Mouse (Mus musculus): ENCODE measurements around the gene Fcgrt. TPM values are rescaled to one million over a fixed set of nuclear protein-coding genes. Genes with fewer than 3 reads are reported as not detected.

Gene Fcgrt
- total RNA-seq, 2 experiments from 2014 or later: 33.6 to 38.5 TPM

GRCm38 (mm10) chr7:45086084-45086483 is 17.6 kb downstream of the Fcgrt start:
- no peak for DNase-seq
- Histone ChIP-seq H3K4me3 (no peak overlapping the region), H3K27ac (no peak overlapping the region)
- peak; percentile 9; the same call in 1 of the 2 replicates for TF ChIP-seq CTCF (IDR thresholded peaks at IDR 0.05)
- intact Hi-C loops (cut with DNase I): no loop called here

- intact Hi-C loops (cut with DNase I): loop anchor here (2.0 to 5.0 kb wide), 2 partner anchors 19 to 39 kb away; partner anchors contain the start of genes Fcgrt and Rps11
- TF ChIP-seq CTCF (IDR thresholded peaks at IDR 0.05): no peak
- H3K27ac ChIP-seq: peak overlapping the region; percentile 85
- DNase-seq: no peak
- H3K4me3 ChIP-seq: peak overlapping the region; percentile 10
Measured at GRCm38 (mm10) chr7:45083300-45083890, 20.3 kb downstream of the Fcgrt start.

- Histone ChIP-seq H3K4me3 (peak overlapping the region; percentile 50), H3K27ac (peak overlapping the region; percentile 85)
- TF ChIP-seq CTCF (IDR thresholded peaks at IDR 0.05): no peak
- DNase-seq: peak; percentile 76
- intact Hi-C loops (cut with DNase I): loop anchor here (2.0 to 5.0 kb wide), 2 partner anchors 20 to 40 kb away; partner anchors contain the start of genes Fcgrt and Rps11
Measured at GRCm38 (mm10) chr7:45082401-45083299, 21.0 kb downstream of the Fcgrt start.

GRCm38 (mm10) chr7:45081016-45081415 is 22.6 kb downstream of the Fcgrt start:
- TF ChIP-seq CTCF (IDR thresholded peaks at IDR 0.05): no peak
- no peak overlapping the region for H3K4me3 ChIP-seq
- H3K27ac ChIP-seq: peak overlapping the region; percentile 85
- DNase-seq: no peak
- intact Hi-C loops (cut with DNase I): loop anchor here (5.0 kb wide), 1 partner anchor 41 kb away; the partner anchor contains the start of gene Rps11

GRCm38 (mm10) chr7:45079856-45080255 is 23.8 kb downstream of the Fcgrt start:
- H3K4me3 ChIP-seq: 0 out of 2 replicates have a peak overlapping the region, but pooled peaks have one; percentile 27
- H3K27ac ChIP-seq: peak overlapping the region; percentile 57
- peak; percentile 92 for TF ChIP-seq CTCF (IDR thresholded peaks at IDR 0.05)
- intact Hi-C loops (cut with DNase I): loop anchor here (1.0 to 5.0 kb wide), 3 partner anchors 42 to 119 kb away; partner anchors contain the start of genes Flt3l, Gm45713 and Rps11
- peak; percentile 93 for DNase-seq

- no peak overlapping the region for H3K4me3 ChIP-seq
- intact Hi-C loops (cut with DNase I): loop anchor here (2.0 kb wide), 1 partner anchor 120 kb away; no protein-coding TSS in a partner anchor
- DNase-seq: peak; percentile 85
- peak; percentile 87 for TF ChIP-seq CTCF (IDR thresholded peaks at IDR 0.05)
- H3K27ac ChIP-seq: 0 out of 2 replicates have a peak overlapping the region, but pooled peaks have one; percentile 35
Measured at GRCm38 (mm10) chr7:45078513-45078912, 25.1 kb downstream of the Fcgrt start.

- DNase-seq: no peak
- intact Hi-C loops (cut with DNase I): loop anchor here (2.0 kb wide), 1 partner anchor 121 kb away; no protein-coding TSS in a partner anchor
- Histone ChIP-seq H3K27ac (no peak overlapping the region), H3K4me3 (no peak overlapping the region)
- no peak for TF ChIP-seq CTCF (IDR thresholded peaks at IDR 0.05)
Measured at GRCm38 (mm10) chr7:45077829-45078228, 25.8 kb downstream of the Fcgrt start.

GRCm38 (mm10) chr7:45077322-45077721 is 26.3 kb downstream of the Fcgrt start:
- H3K27ac ChIP-seq: no peak overlapping the region
- TF ChIP-seq CTCF (IDR thresholded peaks at IDR 0.05): no peak
- intact Hi-C loops (cut with DNase I): no loop called here

GRCm38 (mm10) chr7:45076501-45076900 is 27.1 kb downstream of the Fcgrt start:
- no peak for DNase-seq
- intact Hi-C loops (cut with DNase I): no loop called here
- no peak for TF ChIP-seq CTCF (IDR thresholded peaks at IDR 0.05)
- Histone ChIP-seq H3K27ac (peak overlapping the region; percentile 88), H3K4me3 (no peak overlapping the region)

More at GRCm38 (mm10) chr7:45077322-45077721, 26.3 kb downstream of the Fcgrt start:
- H3K4me3 ChIP-seq: no peak overlapping the region
- DNase-seq: no peak

- H3K4me3 ChIP-seq: peak overlapping the region; percentile 45
- peak overlapping the region; percentile 88 for H3K27ac ChIP-seq
- peak; percentile 84 for DNase-seq
- intact Hi-C loops (cut with DNase I): no loop called here
- no peak for TF ChIP-seq CTCF (IDR thresholded peaks at IDR 0.05)
Measured at GRCm38 (mm10) chr7:45075405-45075804, 28.2 kb downstream of the Fcgrt start.

- no peak for DNase-seq
- Histone ChIP-seq H3K4me3 (no peak overlapping the region), H3K27ac (peak overlapping the region; percentile 88)
- TF ChIP-seq CTCF (IDR thresholded peaks at IDR 0.05): no peak
- intact Hi-C loops (cut with DNase I): no loop called here
Measured at GRCm38 (mm10) chr7:45073949-45074348, 29.7 kb downstream of the Fcgrt start.

- intact Hi-C loops (cut with DNase I): no loop called here
- no peak for TF ChIP-seq CTCF (IDR thresholded peaks at IDR 0.05)
- DNase-seq: no peak
- Histone ChIP-seq H3K27ac (peak overlapping the region; percentile 88; the same call in 1 of the 2 replicates), H3K4me3 (no peak overlapping the region)
Measured at GRCm38 (mm10) chr7:45073171-45073707, 30.4 kb downstream of the Fcgrt start.

Measured in gastrocnemius, adult 2 months (tissue).